Mouse (Mus musculus): ENCODE measurements at regions not wholly inside any gene's neighbourhood (a gene's known extent, or its start where the extent isn't known, plus 50 kb on each side); places are given as distances from the start of the nearest gene placed in this dataset.

DNA sequence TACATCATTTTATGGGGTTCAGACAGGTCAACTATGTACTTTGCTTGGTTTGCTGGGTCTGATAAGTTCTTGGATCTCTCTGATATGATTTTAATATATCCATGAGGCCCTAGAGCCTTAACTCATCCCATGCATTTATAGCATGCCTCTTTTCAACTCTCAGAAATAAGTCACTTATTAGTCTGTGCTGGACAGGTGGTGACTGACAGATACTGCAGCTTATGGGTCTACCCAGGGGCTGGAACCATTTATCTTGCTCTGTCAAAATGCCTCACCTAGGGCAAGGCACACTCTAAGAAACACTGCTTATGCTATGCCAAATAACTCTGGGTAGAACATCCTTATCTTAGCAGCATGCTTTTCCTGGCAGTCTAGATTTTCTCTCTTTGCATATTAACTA is 225.6 kb downstream of the Mbnl1 start:
- Histone ChIP-seq H3K4me1 (no peaks in the 10 kb centered on the region), H3K27ac (no peak overlapping the region), H3K27me3 (no peaks in the 10 kb centered on the region), H3K4me3 (no peak overlapping the region), H3K9me3 (no peaks in the 10 kb centered on the region), H3K9ac (no peak overlapping the region), H3K36me3 (no peaks in the 10 kb centered on the region), H3K4me2 (no peak overlapping the region)
- ATAC-seq (ENCODE audit: insufficient number of reproducible peaks, low FRiP score, low TSS enrichment, low read depth) = no peak

DNA sequence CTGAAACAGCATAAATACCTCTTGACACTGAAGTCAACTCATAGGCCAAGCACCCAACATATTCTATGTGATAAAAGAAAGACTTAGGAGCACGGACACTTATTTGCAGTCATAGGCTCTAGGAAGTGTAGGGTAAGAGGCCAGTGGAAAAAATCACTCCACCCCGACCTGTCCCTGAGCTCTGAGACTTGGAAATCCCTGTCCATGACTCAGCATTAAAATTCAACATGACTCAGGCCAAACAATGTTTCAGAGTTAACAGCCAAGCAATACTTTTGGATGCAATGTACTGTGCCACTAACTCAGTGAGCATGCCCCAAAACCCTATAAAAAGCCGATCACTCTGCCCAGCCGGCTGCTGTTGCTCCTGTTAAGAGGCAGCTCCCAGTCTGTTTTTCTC is 234.5 kb downstream of the Mbnl1 start:
- Histone ChIP-seq H3K9me3 (no peaks in the 10 kb centered on the region), H3K4me3 (no peak overlapping the region), H3K4me1 (no peaks in the 10 kb centered on the region), H3K27me3 (no peaks in the 10 kb centered on the region), H3K36me3 (no peaks in the 10 kb centered on the region), H3K27ac (no peak overlapping the region), H3K9ac (no peak overlapping the region), H3K4me2 (no peak overlapping the region)
- 78% methylated on average over 4 of the region's 4 CpGs for WGBS
- ATAC-seq (ENCODE audit: insufficient number of reproducible peaks, low FRiP score, low TSS enrichment, low read depth) = no peak

DNA sequence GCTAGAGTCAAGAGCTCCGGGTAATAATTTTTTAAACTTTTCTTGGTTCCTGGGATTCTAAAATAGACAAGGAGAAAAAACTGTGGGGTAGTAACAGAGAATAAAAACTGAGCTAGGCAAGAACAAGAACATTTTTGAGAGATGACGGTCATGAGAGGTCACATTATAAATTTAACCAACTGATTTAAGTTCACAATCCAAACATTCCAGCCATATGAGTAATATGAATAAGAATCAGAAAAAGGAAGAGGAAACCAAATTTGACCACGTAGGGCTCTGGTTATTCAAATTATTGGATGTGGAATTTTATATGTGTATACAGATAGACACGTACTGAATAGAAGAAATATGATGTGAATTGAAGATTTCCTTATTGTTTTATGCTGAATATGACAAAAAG is 240.3 kb downstream of the Mbnl1 start:
- ATAC-seq (ENCODE audit: insufficient number of reproducible peaks, low FRiP score, low TSS enrichment, low read depth) = no peak

DNA sequence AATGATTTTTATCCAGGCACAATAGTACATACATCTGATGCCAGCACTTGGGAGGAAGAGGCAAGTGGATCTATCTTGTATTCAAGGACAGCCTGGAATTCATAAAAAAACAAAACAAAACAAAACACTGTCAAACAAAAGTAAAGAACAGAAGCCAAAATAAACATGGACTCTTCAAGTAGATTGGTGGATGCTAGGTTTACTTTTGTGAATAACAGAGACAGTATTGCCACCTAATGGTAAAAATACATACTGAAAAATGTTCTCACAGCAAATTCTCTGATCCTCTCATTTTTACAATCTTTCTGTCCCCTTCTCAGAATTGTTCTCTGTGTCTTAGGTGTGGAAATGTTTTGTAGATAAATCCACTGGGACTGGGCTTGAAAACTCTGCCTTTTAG is 247.7 kb downstream of the Mbnl1 start:
- H3K4me1 ChIP-seq = no peaks in the 10 kb centered on the region
- no peaks in the 10 kb centered on the region for H3K9me3 ChIP-seq
- H3K9ac ChIP-seq = no peak overlapping the region
- H3K4me3 ChIP-seq = no peak overlapping the region
- no peak overlapping the region for H3K4me2 ChIP-seq
- no peak for ATAC-seq (ENCODE audit: insufficient number of reproducible peaks, low FRiP score, low TSS enrichment, low read depth)
- H3K36me3 ChIP-seq = no peaks in the 10 kb centered on the region
- H3K27me3 ChIP-seq = no peaks in the 10 kb centered on the region
- no peak overlapping the region for H3K27ac ChIP-seq

More for the DNA sequence above, 240.3 kb downstream of the Mbnl1 start:
- Histone ChIP-seq H3K27me3 (no peaks in the 10 kb centered on the region), H3K4me1 (no peaks in the 10 kb centered on the region), H3K4me2 (no peak overlapping the region), H3K9me3 (no peaks in the 10 kb centered on the region), H3K27ac (no peak overlapping the region), H3K9ac (no peak overlapping the region), H3K36me3 (no peaks in the 10 kb centered on the region), H3K4me3 (no peak overlapping the region)
- WGBS = 73% methylated on average over 4 of the region's 4 CpGs

DNA sequence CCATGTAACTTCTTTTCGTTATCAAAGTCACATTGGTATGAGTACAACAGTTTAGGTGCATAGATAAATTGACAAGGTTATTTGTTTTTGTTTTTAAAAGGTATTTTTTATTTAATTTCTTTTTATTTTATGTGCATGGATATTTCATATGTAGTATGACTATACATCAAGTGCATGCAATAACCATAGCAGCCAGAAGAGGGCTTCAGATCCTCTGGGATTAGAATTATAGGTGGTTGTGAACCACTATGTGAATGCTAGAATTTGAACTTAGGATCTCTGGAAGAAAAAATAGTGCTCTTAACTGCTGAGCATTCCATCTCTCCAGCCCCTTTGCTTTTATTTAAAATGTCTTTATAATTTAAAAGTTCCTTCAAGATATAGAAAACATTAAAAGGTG is 258.7 kb downstream of the Mbnl1 start:
- 90% methylated on average over 1 of the region's 1 CpGs for WGBS
- no peaks in the 10 kb centered on the region for H3K9me3 ChIP-seq

DNA sequence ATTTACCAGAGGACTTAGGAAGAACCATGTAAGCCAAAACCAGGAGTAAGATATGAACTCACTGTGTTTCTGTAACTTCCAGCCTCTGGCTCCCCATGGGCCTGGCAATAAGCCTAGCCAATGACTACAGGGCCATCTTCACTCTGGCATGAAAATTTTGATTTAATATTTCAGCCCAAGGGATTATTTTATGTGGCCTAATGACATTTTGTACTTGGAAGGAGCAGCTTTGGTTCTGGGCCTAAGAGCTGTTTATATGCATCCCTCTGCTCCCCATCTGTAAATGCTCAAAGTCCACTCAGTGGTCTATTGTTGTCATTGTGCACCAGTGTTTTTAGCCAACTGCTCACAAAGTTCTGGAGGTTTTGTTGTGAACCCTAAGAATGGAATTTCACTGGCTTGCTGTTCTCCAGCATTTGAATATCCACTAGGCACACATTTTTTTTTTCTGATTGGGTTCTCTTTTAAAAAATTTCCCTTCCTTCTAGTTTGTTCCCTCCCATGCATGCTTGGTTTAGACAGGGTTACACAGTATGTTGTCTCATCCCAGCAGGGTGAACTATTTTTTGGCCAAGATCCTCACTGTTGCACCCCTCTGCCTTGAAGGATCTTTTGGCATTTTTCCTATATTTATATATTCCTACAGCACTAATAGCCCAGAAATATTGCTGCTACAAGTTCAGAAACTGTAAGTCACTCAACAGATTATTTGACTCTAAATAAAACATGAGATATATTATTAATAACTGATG is 261.9 kb upstream of the P2ry1 start:
- Histone ChIP-seq H3K4me1 (no peaks in the 10 kb centered on the region), H3K9me3 (no peaks in the 10 kb centered on the region), H3K4me3 (no peak overlapping the region), H3K27me3 (no peaks in the 10 kb centered on the region), H3K4me2 (no peak overlapping the region), H3K36me3 (no peaks in the 10 kb centered on the region), H3K9ac (no peak overlapping the region), H3K27ac (no peak overlapping the region)
- ATAC-seq (ENCODE audit: insufficient number of reproducible peaks, low FRiP score, low TSS enrichment, low read depth) = no peak

More for the DNA sequence above, 258.7 kb downstream of the Mbnl1 start:
- Histone ChIP-seq H3K4me3 (no peak overlapping the region), H3K4me1 (no peaks in the 10 kb centered on the region), H3K9ac (no peak overlapping the region), H3K4me2 (no peak overlapping the region), H3K27me3 (no peaks in the 10 kb centered on the region), H3K27ac (no peak overlapping the region), H3K36me3 (no peaks in the 10 kb centered on the region)
- no peak for ATAC-seq (ENCODE audit: insufficient number of reproducible peaks, low FRiP score, low TSS enrichment, low read depth)

DNA sequence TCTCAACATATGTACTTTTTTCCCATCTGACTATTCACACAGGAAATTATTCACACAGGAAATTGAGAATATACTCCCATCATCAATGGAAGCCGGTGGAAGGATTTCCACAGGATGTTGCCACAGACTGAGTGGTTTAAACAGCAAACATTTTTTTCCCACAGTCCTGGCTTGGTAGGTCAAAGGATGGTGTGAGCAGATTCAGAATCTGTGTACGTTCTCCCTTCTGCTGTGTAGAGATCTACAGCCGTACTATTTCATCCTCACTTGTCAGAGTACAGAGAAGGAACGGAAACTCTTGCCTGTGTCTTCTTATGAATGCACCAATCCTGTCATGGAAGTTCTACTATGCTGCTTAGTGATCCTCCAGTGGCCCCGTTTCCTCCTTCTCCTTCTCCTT is 261.2 kb upstream of the P2ry1 start:
- no peak for ATAC-seq (ENCODE audit: insufficient number of reproducible peaks, low FRiP score, low TSS enrichment, low read depth)
- Histone ChIP-seq H3K27me3 (no peaks in the 10 kb centered on the region), H3K9me3 (no peaks in the 10 kb centered on the region), H3K36me3 (no peaks in the 10 kb centered on the region), H3K9ac (no peak overlapping the region), H3K4me2 (no peak overlapping the region), H3K4me3 (no peak overlapping the region), H3K4me1 (no peaks in the 10 kb centered on the region), H3K27ac (no peak overlapping the region)
- 83% methylated on average over 5 of the region's 5 CpGs for WGBS

DNA sequence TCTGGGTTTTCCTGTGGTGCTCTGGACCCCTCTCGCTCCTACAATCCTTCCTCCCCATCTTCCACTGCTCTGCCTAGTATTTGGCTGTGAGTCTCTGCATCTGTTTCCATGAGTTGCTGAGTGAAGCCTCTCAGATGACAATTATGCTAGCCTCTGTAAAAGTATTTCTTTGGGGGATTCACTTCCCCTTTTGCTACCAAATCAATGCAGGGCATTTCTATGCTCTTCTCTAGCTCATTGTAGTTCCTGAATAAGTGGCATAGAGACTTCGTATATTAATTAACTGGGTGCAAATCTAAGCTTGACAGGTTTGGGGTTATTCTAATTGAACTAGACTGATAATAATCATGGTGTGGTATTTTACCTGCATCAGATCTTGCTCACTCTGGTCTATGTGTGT is 260.4 kb upstream of the P2ry1 start:
- ATAC-seq (ENCODE audit: insufficient number of reproducible peaks, low FRiP score, low TSS enrichment, low read depth) = no peak
- H3K27me3 ChIP-seq = no peaks in the 10 kb centered on the region
- H3K4me2 ChIP-seq = no peak overlapping the region
- H3K4me1 ChIP-seq = no peaks in the 10 kb centered on the region
- no peak overlapping the region for H3K4me3 ChIP-seq
- no peaks in the 10 kb centered on the region for H3K36me3 ChIP-seq
- H3K9ac ChIP-seq = no peak overlapping the region
- H3K27ac ChIP-seq = no peak overlapping the region
- no peaks in the 10 kb centered on the region for H3K9me3 ChIP-seq
- 91% methylated on average over 2 of the region's 2 CpGs for WGBS

DNA sequence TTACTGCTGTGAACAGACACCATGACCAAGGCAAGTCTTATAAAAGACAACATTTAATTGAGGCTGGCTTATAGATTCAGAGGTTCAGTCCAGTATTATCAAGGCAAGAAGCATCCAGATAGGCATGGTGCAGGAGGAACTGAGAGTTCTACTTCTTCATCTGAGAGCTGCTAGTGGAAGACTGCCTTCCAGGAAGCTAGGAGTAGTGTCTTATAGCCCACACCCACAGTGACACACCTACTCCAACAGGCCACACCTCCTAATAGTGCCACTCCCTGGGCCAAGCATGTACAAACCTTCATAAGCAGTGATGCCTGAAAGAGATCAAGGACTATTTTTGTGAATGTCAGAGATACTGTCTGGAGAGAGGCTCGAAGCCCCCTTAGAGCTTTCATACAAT is 257.5 kb upstream of the P2ry1 start:
- Histone ChIP-seq H3K9me3 (no peaks in the 10 kb centered on the region), H3K9ac (no peak overlapping the region), H3K4me3 (no peak overlapping the region), H3K4me2 (no peak overlapping the region), H3K36me3 (no peaks in the 10 kb centered on the region), H3K27me3 (no peaks in the 10 kb centered on the region), H3K27ac (no peak overlapping the region), H3K4me1 (no peaks in the 10 kb centered on the region)
- ATAC-seq (ENCODE audit: insufficient number of reproducible peaks, low FRiP score, low TSS enrichment, low read depth) = no peak
- WGBS = 86% methylated on average over 1 of the region's 1 CpGs

DNA sequence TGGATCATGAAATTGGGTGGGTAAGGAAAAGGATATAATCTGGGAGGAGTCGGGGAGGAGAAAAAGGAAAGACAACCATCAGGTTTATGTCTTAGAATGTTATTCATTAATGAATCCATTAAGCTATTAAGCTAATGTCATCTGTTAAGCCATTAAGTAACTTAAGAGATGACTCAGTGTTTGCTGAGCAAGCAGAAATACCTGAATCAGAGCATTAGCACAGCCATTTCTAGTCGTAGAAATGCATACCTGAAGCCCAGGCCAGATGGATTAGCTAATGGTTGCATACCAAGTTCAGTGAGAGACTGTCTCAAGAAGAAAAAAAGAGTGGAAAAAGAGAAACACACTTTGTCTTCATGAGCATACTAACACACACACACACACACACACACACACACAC is 244.0 kb upstream of the P2ry1 start:
- Histone ChIP-seq H3K4me3 (no peak overlapping the region), H3K27me3 (no peaks in the 10 kb centered on the region), H3K4me1 (no peaks in the 10 kb centered on the region), H3K9ac (no peak overlapping the region), H3K4me2 (no peak overlapping the region), H3K9me3 (no peaks in the 10 kb centered on the region), H3K36me3 (no peaks in the 10 kb centered on the region), H3K27ac (no peak overlapping the region)
- no peak for ATAC-seq (ENCODE audit: insufficient number of reproducible peaks, low FRiP score, low TSS enrichment, low read depth)
- 75% methylated on average over 2 of the region's 2 CpGs for WGBS

DNA sequence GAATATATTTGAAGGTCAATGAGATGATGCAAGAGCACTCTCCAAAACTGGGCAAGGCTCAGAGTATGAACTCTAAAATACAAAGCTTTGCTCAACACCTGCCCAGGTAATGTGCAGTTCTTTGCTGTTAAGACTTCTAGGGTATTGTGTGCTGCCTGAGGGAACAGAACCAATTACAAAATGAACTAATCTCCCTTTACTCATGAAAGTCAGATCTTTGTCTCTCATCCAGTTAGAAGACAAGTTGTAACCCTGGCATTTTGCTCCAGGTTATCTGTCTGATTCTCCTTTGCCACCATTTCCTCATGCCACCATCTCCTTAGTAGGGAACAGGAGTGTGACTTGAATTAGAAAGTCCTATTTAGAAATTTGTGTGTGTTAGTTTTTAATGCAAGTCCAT is 243.5 kb upstream of the P2ry1 start:
- no peaks in the 10 kb centered on the region for H3K9me3 ChIP-seq

DNA sequence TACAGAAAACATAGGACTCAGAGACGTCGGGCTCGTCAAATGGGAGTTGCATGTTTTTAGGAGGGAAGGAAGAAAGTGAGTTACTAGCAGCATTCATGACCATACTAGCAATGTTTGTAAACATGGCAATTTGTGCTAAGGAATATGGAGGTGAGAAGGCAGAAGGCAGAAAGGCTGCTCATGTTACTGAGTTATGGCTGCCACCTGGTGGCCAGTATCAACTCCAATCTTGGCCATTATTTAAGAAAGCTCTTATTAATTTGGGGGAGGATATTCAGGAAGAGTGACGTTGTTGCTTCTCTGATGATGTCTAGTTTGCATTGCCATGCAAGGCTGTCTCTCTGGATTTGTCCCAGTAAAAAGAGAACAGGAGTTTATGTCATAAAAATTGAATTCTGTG is 239.7 kb upstream of the P2ry1 start:
- H3K27ac ChIP-seq = no peak overlapping the region
- no peak overlapping the region for H3K4me2 ChIP-seq
- no peaks in the 10 kb centered on the region for H3K27me3 ChIP-seq
- no peaks in the 10 kb centered on the region for H3K4me1 ChIP-seq
- H3K36me3 ChIP-seq = no peaks in the 10 kb centered on the region
- H3K9ac ChIP-seq = no peak overlapping the region
- 51% methylated on average over 4 of the region's 4 CpGs for WGBS
- ATAC-seq (ENCODE audit: insufficient number of reproducible peaks, low FRiP score, low TSS enrichment, low read depth) = no peak
- H3K4me3 ChIP-seq = no peak overlapping the region
- H3K9me3 ChIP-seq = no peaks in the 10 kb centered on the region

More for the DNA sequence above, 243.5 kb upstream of the P2ry1 start:
- Histone ChIP-seq H3K27me3 (no peaks in the 10 kb centered on the region), H3K36me3 (no peaks in the 10 kb centered on the region), H3K4me1 (no peaks in the 10 kb centered on the region), H3K27ac (no peak overlapping the region), H3K4me2 (no peak overlapping the region), H3K9ac (no peak overlapping the region), H3K4me3 (no peak overlapping the region)
- ATAC-seq (ENCODE audit: insufficient number of reproducible peaks, low FRiP score, low TSS enrichment, low read depth) = no peak

DNA sequence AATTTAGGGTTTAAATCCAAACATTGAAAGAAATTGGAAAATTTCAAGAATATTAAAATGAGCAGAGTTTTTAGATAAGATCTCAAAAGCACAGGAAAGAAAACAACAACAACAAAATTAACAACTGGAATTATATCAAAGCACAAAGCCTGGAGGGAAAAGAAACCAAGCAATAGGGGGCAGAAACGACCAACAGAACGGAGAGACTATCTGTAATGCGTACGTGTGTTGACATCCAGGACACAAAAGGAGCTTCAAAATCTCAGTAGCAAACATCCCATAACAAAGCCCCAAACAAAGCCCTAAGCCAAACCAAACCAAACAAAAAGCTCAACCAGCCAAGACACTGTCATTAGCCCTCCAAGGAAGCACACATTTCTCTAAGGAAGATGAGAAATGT is 237.5 kb upstream of the P2ry1 start:
- H3K4me2 ChIP-seq = no peak overlapping the region
- no peaks in the 10 kb centered on the region for H3K36me3 ChIP-seq
- ATAC-seq (ENCODE audit: insufficient number of reproducible peaks, low FRiP score, low TSS enrichment, low read depth) = no peak
- H3K4me1 ChIP-seq = no peaks in the 10 kb centered on the region
- no peak overlapping the region for H3K4me3 ChIP-seq
- no peak overlapping the region for H3K9ac ChIP-seq
- whole genome bisulfite sequencing = 74% methylated on average over 4 of the region's 4 CpGs
- H3K27ac ChIP-seq = no peak overlapping the region
- no peaks in the 10 kb centered on the region for H3K27me3 ChIP-seq
- H3K9me3 ChIP-seq = no peaks in the 10 kb centered on the region
